Mouse (Mus musculus) adrenal gland, postnatal 25 days (tissue): Measurements from ENCODE around the gene Tbc1d10a. TPM values are rescaled to one million over a fixed set of nuclear protein-coding genes. Genes with fewer than 3 reads are reported as not detected.
A peak's percentile ranks its signal among the peaks of the same experiment; 100 is the strongest.

Source experiments
- DNase-seq: peaks from one replicate; pipeline ENCODE4 v3.0.0; 2021; ENCODE audit warnings: mixed read lengths
- total RNA-seq: library from RNA; stranded (reverse); gene quantifications from 2 replicates; pipeline ENCODE4 v1.2.3, GENCODE M21; 2021

Gene Tbc1d10a
- total RNA-seq, 1 experiment from 2014 or later: 15.8 TPM

GRCm38 (mm10) chr11:4216248-4217000 lies 29.8 kb downstream of the Tbc1d10a start:
- no peak for DNase-seq

- peak; percentile 91 for DNase-seq
These were observed 31.5 kb downstream of the Tbc1d10a start, which contains the start of gene Castor1 for GRCm38 (mm10) chr11:4217914-4218629. Gene Castor1 (plus strand): TSS chr11:4218225.

DNA sequence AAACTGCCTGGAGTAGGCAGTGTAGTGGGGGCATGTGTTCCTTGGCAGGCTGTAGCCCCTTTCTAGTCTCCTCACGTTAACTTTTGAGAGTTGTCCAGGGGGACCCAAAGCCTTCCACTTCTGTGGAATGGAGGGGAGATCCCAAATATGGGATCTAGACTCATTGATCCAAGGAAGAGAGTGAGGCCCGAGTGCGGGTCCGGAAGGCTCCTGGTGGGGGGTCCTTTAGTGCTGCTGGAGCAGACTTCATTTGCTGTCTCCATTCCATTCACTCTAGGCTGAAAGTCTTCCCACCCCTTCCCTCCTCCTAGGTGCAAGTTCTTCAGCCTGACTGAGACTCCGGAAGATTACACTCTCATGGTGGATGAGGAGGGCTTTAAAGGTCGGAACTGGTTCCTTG lies 32.0 kb downstream of the Tbc1d10a start:
- DNase-seq: no peak

- DNase-seq: peak; percentile 72
These were observed 32.7 kb downstream of the Tbc1d10a start for GRCm38 (mm10) chr11:4219317-4219751.

DNA sequence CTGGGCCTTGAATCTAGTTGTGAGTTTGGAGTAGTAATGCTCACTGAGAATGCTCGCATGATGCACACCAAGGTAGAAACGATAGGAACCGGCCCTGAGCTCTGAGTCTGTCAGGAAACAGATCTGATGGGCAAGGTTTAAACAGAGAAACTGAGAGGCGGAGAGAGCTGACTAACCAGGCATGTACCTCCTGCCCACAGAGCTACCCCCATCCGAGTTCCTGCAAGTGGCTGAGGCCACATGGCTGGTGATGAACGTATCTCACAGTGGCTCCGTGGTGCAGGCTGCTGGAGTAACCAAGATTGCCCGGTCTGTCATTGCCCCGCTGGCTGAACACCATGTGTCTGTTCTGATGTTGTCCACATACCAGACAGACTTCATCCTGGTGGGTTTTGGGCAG lies 33.3 kb downstream of the Tbc1d10a start:
- DNase-seq: no peak

GRCm38 (mm10) chr11:4220443-4221400 lies 34.1 kb downstream of the Tbc1d10a start:
- DNase-seq: peak; percentile 89

DNA sequence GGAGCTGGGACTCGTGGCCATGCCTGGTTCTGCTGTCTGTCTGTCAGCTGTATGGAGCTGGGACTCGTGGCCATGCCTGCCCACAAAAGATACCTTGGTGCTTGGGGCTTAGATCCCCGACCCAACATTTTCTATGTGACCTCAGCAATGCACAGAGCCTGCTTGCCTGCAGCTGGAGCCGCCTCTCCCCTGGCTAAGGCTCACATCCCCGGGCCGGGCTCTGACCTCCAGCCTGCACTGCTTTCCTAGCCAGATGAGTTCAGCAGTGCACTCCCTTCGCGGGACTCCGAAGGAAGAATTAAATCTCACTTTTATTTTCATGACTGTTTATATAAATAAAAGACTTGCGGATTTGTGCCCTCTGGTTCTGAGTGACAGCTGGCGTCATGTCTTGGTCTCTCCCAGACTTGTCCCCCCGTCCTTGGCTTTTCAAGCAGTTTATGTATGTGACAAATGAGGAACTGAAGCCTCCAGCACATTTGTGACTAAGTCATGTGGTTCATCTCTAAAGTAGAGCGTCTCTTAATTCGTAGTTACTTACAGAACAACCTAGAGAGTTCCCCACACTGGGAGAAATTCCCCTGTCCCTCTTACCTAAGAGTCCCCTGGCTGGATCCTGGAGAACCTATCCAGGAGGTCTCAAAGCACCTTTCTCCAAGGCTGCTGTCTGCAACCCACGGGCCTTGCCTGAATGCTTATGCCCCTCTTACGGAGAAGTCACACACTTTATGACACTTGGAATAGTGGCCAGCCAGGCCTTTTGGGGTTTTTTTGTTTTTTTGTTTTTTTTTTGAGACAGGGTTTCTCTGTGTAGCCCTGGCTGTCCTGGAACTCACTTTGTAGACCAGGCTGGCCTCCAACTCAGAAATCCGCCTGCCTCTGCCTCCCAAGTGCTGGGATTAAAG lies 35.7 kb downstream of the Tbc1d10a start:
- no peak for DNase-seq

GRCm38 (mm10) chr11:4223393-4224188 lies 37.0 kb downstream of the Tbc1d10a start:
- no peak for DNase-seq

DNA sequence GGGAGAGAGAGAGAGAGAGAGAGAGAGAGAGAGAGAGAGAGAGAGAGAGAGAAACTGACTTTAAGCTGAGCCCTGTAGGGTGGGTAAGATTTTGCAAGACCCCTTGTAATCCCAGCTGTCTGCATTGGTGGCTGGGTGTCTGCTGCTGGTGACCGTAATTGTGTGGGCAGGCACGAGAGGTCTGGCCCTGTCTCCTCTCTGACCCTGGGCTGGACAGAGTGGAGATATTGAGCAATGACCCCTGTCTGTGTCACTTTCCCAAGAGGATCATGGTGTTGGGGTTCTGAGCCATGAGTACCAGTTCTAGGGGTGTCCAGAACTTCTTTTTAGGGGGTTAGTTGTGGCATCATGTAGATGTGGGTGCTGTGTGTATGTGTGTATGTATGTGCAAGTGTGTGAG lies 37.6 kb downstream of the Tbc1d10a start:
- DNase-seq: no peak

- DNase-seq: no peak
These were observed 40.2 kb downstream of the Tbc1d10a start for GRCm38 (mm10) chr11:4226569-4227325.

GRCm38 (mm10) chr11:4228463-4228862 lies 41.9 kb downstream of the Tbc1d10a start:
- DNase-seq: peak; percentile 50

GRCm38 (mm10) chr11:4229841-4230240 lies 43.3 kb downstream of the Tbc1d10a start:
- no peak for DNase-seq

DNA sequence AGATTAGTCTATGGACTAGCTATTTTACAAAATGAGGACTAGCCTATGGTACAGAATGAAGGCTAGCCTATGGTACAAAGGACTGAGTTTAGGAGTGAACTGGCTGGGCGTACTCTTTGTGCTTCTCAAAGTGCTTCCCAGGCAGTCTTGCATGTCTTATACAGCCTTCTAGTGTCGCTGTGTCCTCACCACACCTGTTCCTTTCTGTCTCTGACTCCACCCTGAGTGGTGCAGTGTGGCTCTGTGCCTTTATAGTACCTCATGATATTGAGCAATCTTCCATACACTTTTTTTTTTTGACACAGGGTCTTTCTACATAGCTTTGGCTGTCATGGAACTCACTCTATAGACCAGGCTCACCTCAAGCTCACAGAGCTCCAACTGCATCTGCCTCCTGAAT lies 44.8 kb downstream of the Tbc1d10a start:
- no peak for DNase-seq

DNA sequence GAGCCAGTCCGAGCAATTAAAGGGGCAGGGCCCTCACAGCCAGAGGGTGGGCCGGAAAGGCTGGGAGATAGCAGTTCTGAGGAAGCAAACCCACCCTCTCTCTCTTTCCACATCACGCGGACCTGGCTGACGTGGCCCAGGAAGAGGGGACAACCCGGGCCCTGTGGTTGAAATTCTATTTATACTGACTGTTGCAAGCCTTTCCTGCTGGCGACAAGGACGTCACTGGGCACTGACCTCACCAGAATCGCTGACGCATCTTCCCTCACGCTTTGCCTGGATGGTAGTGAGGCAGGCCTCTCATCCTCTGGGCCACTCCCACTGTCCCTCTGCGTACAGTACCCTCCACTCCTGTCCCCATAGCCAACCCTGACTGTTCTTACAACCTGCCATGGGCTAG lies 46.1 kb downstream of the Tbc1d10a start:
- DNase-seq: no peak

DNA sequence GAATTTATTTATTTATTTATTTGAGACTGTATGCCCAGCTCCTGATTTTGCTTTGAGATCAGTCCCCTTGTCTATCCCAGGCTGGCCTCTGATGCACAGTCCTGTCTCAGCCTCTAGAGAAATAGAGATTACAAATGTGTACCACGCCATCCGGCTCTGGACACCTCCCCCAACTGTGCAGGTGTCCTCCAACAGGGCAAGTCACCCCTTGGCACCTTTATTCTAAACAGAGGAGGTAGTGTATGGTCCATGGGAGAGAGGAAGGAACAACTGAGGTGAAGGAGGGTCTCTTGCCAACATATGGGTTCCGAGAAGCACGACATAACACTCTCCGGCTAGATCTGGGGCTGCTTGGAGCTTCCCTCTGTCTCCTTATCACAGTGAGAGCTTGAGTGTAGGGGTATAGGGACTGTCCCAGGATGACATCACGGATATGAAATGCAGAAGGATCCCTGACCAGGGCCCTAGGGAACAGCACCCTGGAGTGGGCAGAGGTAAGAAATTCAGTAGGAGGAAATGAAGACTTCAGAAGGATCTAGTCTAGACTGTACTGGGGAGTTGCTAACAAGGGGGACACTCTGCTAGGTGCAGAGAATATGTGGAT lies 48.6 kb downstream of the Tbc1d10a start:
- DNase-seq: no peak

GRCm38 (mm10) chr11:4235665-4236545 lies 49.3 kb downstream of the Tbc1d10a start, which contains the start of gene Osm:
Gene Osm (plus strand): TSS chr11:4236420.
- DNase-seq: no peak

DNA sequence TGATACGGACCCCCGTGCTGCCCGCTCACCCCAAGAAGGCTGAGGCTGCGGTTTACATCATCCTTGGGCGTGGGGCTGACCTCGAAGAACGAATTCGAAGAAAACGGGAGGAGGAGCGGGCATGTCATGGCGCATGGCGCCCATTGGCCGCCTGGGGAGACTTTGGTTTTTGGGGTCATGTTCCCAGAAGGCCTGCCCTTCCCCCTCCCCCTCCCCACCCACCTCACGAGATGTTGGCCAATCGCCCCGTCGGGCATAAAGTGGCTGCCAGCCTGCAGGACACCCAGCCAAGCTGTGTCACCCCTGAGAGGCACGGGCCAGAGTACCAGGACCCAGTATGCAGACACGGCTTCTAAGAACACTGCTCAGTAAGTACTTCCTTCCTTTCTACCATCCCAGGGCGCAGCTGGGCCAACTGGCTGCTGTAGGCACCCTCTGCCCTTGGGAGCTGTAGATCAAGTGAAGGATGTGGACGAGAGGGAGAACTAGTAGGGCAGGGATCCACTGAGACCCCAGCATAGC lies 50.0 kb downstream of the Tbc1d10a start:
- no peak for DNase-seq

DNA sequence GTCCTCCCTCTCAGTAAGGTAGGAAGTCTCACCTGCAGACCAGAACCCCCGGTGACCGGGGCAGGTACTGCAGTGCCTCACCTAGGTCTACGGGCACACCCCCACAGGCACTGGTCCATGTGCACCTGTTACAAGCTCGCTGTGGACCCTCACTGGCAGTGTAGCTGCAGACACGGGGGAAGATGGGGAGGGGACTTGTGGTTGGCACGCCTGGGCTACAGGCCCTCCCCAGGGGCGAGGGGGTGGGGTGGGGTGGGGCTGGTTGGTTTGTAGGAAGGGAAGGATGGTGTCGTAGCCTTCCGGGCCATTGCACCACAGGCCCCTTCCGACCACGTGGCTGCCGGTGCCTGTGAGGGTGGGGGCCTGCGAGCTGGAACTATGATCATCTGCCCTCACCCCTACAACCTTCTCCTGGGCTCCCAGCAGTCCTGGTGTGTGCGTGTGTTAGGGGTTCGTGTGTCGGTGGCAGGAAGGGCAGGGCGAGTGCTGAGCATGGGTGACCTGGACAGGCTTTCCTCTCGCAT lies 50.9 kb downstream of the Tbc1d10a start:
- DNase-seq: no peak
